Mouse (Mus musculus): ENCODE measurements at regions not wholly inside any gene's neighbourhood (a gene's known extent, or its start where the extent isn't known, plus 50 kb on each side); places are given as distances from the start of the nearest gene placed in this dataset.

DNA sequence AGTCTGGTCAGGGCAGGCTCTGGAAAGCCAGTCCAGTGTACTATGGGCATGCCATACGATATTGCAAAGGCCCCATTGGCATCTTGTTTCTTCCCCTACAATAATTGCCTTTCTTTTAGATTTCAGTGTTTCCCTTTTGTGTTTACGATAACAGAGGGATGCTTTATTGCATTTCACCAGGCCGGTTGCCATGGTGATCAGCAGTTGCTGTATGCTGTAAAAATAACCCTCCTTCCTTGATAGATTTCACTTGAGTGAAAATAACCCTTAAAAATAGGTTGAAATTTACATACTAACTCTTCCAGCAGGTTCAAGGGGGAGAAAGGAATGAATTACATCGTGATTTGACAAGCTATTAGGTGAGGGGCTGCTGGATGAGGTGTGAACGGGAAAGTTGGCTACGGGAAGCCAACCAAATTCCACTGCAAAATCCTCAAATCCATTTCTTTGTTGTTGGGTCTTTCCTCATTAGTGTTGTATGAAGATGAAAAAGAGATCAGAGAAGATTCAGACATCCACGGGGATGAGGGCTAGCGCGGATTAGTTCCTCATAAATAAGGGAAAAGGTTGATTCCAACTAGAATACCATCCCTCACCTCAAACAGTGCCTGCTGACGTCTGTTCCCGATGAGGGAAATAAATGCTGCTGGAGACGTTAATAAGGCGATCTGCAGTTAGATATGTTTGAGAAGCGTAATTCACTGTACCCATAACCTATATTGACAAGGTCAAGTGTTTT, 539.6 kb downstream of the Nuf2 start:
- no peak for DNase-seq (ENCODE audit: low spot score)
- Histone ChIP-seq H3K27ac (no peak overlapping the region), H3K4me1 (peaks cover 5% of the 10 kb centered on the region), H3K4me3 (no peak overlapping the region), H3K9me3 (replicated peaks) (no peaks in the 10 kb centered on the region), H3K36me3 (no peaks in the 10 kb centered on the region), H3K27me3 (ENCODE audit: low read depth, poor library complexity, severe bottlenecking) (no peaks in the 10 kb centered on the region)
- WGBS = 72% methylated on average over 14 of the region's 14 CpGs

DNA sequence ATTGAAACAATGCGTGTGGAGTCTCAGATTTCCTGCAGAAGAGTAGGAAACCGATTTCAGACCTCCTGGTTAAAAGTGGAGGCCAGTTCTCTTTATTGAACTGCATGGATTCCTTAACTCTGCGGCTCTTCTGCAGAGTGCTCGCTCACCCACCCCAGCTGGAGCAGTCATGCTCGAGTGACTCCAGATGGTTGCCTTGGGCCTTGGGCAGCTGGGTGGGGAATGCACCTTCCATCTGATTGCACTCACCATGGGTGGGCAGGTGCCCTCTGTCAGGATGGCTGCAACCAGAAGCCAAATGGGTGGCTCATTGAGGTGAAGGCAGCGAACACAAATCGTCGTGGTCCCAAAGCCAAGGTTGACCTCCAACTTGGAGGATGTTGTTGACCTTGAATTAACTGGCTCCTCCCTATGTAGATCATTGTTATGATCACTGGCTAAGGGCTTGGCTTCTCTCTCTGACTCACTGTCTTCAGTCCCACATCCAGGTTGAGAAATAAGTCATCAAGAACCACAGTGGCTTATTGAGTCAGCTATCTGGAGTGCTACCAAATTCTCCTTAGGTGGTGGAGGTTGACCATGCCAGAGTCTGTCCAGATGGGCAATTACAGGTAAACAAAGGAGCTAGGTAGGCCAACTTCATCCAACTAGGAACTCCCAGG, 543.1 kb upstream of the Pbx1 start:
- Histone ChIP-seq H3K4me3 (no peak overlapping the region), H3K27me3 (ENCODE audit: low read depth, poor library complexity, severe bottlenecking) (no peaks in the 10 kb centered on the region), H3K36me3 (no peaks in the 10 kb centered on the region), H3K27ac (no peak overlapping the region), H3K4me1 (peaks cover 9% of the 10 kb centered on the region), H3K9me3 (replicated peaks) (no peaks in the 10 kb centered on the region)
- DNase-seq (ENCODE audit: low spot score) = no peak
- WGBS = 87% methylated on average over 8 of the region's 8 CpGs

DNA sequence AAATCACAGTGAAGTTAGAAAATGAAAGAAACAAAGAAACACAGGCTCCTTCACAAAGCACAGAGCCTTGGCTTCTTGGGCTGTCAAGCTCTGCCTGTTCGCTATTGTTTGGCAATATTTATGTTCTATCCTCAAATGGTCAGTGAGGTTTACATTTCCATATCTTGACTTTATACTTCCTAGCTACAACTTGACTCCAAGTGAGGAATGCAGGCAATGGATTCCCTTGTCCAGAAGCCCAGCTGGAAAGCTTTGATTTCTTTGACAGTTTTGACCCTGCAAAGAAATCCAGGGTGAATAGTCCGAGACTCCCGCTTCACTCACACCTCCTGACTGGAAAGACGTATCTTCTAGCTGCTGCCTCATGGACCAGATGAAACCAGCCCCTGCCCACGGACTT, 537.3 kb upstream of the Pbx1 start:
- no peak for DNase-seq (ENCODE audit: low spot score)
- no peak overlapping the region for H3K4me3 ChIP-seq
- 79% methylated on average over 5 of the region's 5 CpGs for WGBS

DNA sequence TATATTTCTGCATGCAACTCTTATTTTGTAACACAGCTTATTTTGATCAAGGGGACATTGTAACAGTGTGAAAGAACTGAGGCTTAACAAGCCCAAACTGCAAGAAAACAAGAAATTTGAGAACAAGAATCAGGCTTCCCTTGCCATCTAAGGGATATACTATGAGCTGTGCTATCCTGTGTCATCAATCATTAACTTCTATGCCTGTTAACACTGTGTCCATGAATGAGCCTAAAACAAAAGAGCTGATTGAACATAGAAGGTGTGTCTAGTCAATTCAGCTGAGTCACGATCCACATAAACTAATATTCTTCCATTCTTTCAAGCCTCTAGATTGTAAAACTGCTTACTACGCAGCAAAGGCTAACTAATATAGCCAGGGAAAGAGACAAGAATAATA, 535.3 kb upstream of the Pbx1 start:
- Histone ChIP-seq H3K36me3 (no peaks in the 10 kb centered on the region), H3K9me3 (replicated peaks) (no peaks in the 10 kb centered on the region), H3K27ac (no peak overlapping the region), H3K4me1 (peaks cover 18% of the 10 kb centered on the region), H3K27me3 (ENCODE audit: low read depth, poor library complexity, severe bottlenecking) (no peaks in the 10 kb centered on the region), H3K4me3 (no peak overlapping the region)
- DNase-seq (ENCODE audit: low spot score) = no peak
- 88% methylated on average over 2 of the region's 2 CpGs for WGBS

More for the DNA sequence above, 537.3 kb upstream of the Pbx1 start:
- Histone ChIP-seq H3K9me3 (replicated peaks) (no peaks in the 10 kb centered on the region), H3K27ac (no peak overlapping the region), H3K27me3 (ENCODE audit: low read depth, poor library complexity, severe bottlenecking) (no peaks in the 10 kb centered on the region), H3K4me1 (peaks cover 11% of the 10 kb centered on the region), H3K36me3 (no peaks in the 10 kb centered on the region)

DNA sequence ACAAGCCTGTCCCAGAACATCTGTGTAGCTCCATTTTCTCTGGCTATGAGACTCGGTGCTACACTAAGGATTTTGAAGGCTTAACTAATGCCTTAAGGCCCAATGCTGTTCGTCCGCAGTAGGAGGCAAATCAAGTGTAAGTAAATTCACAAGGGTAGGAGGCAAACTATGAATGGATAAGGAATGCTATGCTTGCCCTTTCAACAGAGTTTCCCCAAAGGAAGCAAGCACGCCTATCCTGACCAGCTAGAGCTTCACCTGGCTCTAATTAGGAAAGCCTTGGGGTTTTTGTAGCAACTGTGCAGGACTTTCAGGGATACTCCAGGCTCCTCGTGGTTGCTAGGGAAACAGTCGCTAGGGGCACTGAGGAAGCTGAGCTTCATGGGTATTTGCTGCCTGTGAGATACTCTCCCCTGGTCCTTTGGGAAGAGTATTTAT, 532.4 kb upstream of the Pbx1 start:
- H3K27ac ChIP-seq = peak overlapping the region; percentile 69
- H3K9me3 ChIP-seq (replicated peaks) = no peaks in the 10 kb centered on the region
- no peak overlapping the region for H3K4me3 ChIP-seq
- WGBS = 50% methylated on average over 6 of the region's 6 CpGs
- H3K27me3 ChIP-seq (ENCODE audit: low read depth, poor library complexity, severe bottlenecking) = no peaks in the 10 kb centered on the region
- H3K4me1 ChIP-seq = peaks cover 18% of the 10 kb centered on the region
- DNase-seq (ENCODE audit: low spot score) = peak; percentile 59
- no peaks in the 10 kb centered on the region for H3K36me3 ChIP-seq

GRCm38 (mm10) chr1:168950947-168951346, 518.9 kb upstream of the Pbx1 start:
- Histone ChIP-seq H3K4me3 (no peak overlapping the region), H3K27ac (no peak overlapping the region), H3K4me1 (no peaks in the 10 kb centered on the region), H3K27me3 (ENCODE audit: low read depth, poor library complexity, severe bottlenecking) (no peaks in the 10 kb centered on the region), H3K9me3 (replicated peaks) (no peaks in the 10 kb centered on the region; the same call in 1 of the 2 replicates), H3K36me3 (no peaks in the 10 kb centered on the region)
- DNase-seq (ENCODE audit: low spot score) = no peak

DNA sequence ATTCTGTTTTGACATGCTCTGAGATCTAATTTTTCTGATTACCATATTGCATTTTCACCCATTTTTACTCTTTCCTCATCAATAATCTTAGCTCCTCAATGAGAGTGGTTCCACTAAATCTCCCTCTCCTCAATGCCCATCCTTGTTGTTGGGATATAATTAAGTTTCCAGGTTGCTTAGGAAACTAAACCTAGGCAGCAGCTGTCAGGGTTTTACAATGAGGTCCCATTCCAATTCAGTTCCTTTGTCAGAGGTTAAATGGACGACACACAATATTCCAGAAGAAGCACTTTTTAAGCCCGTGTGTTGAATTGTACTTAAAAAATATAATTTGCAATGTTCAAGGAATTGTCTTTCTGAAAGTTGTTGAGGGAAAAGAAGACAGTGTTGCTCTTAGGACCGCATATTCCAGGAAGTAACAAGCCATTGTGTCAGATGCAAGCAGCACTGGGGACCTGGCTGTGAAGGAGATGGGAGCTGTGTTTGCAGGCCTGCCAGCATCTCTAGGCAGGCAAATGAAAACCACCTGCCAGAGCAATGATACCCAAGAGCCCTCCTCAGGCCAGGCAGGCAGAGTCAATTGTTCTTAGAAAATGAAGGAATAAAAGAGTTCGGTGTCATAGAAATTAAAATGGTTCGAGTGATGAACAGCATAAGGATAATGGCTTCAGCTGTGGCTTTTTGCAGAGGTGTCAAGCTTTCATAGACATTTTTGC, 492.2 kb upstream of the Pbx1 start:
- no peak overlapping the region for H3K4me3 ChIP-seq
- no peak overlapping the region for H3K27ac ChIP-seq
- H3K36me3 ChIP-seq = no peaks in the 10 kb centered on the region
- H3K9me3 ChIP-seq (replicated peaks) = no peaks in the 10 kb centered on the region
- no peak for DNase-seq (ENCODE audit: low spot score)
- no peaks in the 10 kb centered on the region for H3K27me3 ChIP-seq (ENCODE audit: low read depth, poor library complexity, severe bottlenecking)
- WGBS = 80% methylated on average over 5 of the region's 5 CpGs
- 0 out of 2 replicates have a peak, but pooled peaks cover 3% of the 10 kb centered on the region for H3K4me1 ChIP-seq

DNA sequence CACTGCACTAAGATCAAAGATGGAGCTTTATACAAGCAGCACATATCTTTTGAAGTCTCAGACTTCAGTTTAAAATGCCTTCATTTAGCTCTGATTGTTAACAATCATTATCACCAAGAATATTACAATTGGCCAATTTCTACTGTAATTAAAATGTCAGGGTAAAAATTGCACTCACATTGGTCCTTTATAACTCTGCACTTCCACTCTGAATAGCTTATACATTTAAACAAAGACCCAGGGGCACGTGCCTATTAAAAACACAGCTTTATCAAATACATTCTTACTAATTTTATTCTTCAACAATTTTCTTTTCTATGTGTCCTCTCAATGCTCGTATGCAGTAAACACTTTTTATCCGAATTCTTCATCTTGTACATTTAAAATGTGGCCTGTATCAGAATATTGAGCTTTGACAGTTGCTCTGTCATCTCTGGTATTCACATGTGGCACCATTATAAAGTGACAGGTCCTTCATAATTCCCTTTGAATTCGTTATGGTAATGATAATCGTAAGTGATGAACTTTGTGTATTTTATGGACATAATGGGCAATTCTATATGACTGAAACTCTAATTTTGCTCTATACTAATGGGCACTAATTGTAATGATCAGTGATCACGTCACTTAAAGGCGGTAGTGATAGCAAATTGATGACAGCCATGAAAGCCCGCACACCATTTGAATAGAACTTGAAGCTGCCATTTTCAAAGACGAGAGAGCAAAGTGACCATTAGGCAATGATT, 486.4 kb upstream of the Pbx1 start:
- no peak overlapping the region for H3K27ac ChIP-seq
- H3K4me1 ChIP-seq = no peaks in the 10 kb centered on the region
- no peak overlapping the region for H3K4me3 ChIP-seq
- WGBS = 87% methylated on average over 9 of the region's 9 CpGs
- H3K9me3 ChIP-seq (replicated peaks) = no peaks in the 10 kb centered on the region
- no peak for DNase-seq (ENCODE audit: low spot score)
- no peaks in the 10 kb centered on the region for H3K27me3 ChIP-seq (ENCODE audit: low read depth, poor library complexity, severe bottlenecking)
- H3K36me3 ChIP-seq = no peaks in the 10 kb centered on the region

GRCm38 (mm10) chr1:168908684-168909175, 476.7 kb upstream of the Pbx1 start:
- 72% methylated on average over 4 of the region's 4 CpGs for WGBS
- no peaks in the 10 kb centered on the region for H3K27me3 ChIP-seq (ENCODE audit: low read depth, poor library complexity, severe bottlenecking)
- no peak overlapping the region for H3K27ac ChIP-seq
- no peaks in the 10 kb centered on the region for H3K36me3 ChIP-seq
- H3K4me1 ChIP-seq = no peaks in the 10 kb centered on the region
- H3K4me3 ChIP-seq = no peak overlapping the region
- H3K9me3 ChIP-seq (replicated peaks) = no peaks in the 10 kb centered on the region
- DNase-seq (ENCODE audit: low spot score) = no peak

DNA sequence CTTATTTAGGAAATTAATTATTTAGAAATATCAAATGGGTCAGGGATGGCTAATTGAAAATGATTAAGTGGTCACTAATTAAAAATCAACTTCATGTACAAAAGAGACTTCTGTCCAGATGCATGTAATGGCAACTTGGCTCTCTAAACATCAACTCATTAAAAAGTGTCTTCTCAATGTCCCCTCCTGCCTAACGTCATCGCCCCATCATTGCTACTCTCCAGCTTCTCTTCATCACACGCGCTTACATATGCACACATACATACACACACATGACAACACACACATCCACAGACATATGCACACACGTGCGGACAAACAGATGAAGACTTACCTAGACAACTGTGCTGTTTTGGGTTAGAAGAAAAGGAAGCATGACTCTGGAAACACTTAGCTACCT, 476.1 kb upstream of the Pbx1 start:
- 93% methylated on average over 6 of the region's 6 CpGs for WGBS
- Histone ChIP-seq H3K9me3 (replicated peaks) (no peaks in the 10 kb centered on the region), H3K36me3 (no peaks in the 10 kb centered on the region), H3K4me3 (no peak overlapping the region), H3K27ac (no peak overlapping the region), H3K4me1 (no peaks in the 10 kb centered on the region), H3K27me3 (ENCODE audit: low read depth, poor library complexity, severe bottlenecking) (no peaks in the 10 kb centered on the region)
- no peak for DNase-seq (ENCODE audit: low spot score)

DNA sequence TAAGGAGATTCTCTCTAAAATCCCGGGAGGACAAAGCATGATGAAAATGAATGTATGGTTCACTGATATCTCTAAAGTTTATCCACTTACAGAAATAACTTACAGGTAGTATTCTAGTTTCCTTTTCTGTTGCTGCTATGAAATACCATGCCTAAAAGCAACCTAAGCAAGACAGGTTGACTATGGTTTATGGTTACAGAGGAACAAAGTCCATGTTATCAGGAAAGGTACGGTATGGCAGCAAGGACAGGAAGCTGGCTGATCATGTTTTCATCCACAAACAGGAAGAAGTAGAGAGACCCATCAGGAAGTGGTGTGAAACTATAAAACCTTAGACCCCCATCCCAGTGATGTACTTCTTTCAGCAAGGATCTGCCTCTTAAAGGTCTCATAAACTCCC, 466.4 kb upstream of the Pbx1 start:
- Histone ChIP-seq H3K27me3 (ENCODE audit: low read depth, poor library complexity, severe bottlenecking) (no peaks in the 10 kb centered on the region), H3K4me3 (no peak overlapping the region), H3K9me3 (replicated peaks) (no peaks in the 10 kb centered on the region), H3K4me1 (no peaks in the 10 kb centered on the region), H3K27ac (no peak overlapping the region), H3K36me3 (no peaks in the 10 kb centered on the region)
- WGBS = 88% methylated on average over 2 of the region's 2 CpGs
- DNase-seq (ENCODE audit: low spot score) = no peak

GRCm38 (mm10) chr1:168861577-168861976, 429.5 kb upstream of the Pbx1 start:
- Histone ChIP-seq H3K4me1 (peaks cover 7% of the 10 kb centered on the region; the same call in 1 of the 2 replicates), H3K36me3 (no peaks in the 10 kb centered on the region), H3K27ac (no peak overlapping the region), H3K4me3 (no peak overlapping the region), H3K9me3 (replicated peaks) (no peaks in the 10 kb centered on the region), H3K27me3 (ENCODE audit: low read depth, poor library complexity, severe bottlenecking) (no peaks in the 10 kb centered on the region)
- no peak for DNase-seq (ENCODE audit: low spot score)
- 72% methylated on average over 3 of the region's 3 CpGs for WGBS
